Mouse (Mus musculus) hindbrain, embryonic 11.5 days (tissue): ENCODE results near the gene Gm49416. TPM values are rescaled to one million over a fixed set of nuclear protein-coding genes. Genes with fewer than 3 reads are reported as not detected.

Experiments
- ATAC-seq: fragments of 200-750 bp; cut with Nextera tagmentation; 2 replicates; pipeline ENCODE4 v1.8.0; 2017; ENCODE audit warnings: mild to moderate bottlenecking, moderate TSS enrichment, moderate library complexity; ENCODE audit not compliant: low FRiP score
- DNase-seq: peaks from one replicate; pipeline ENCODE4 v3.0.0-alpha.2; 2015; ENCODE audit warnings: low spot score
- H3K27ac ChIP-seq: fragments of 300-500 bp; sonication (generic); 2 replicates; pipeline ENCODE4 v1.5.1; 2014; ENCODE audit warnings: mild to moderate bottlenecking, low read depth, low read length
- H3K27me3 ChIP-seq: fragments of 300-500 bp; sonication (generic); 2 replicates; pipeline ENCODE4 v1.6.1; 2014; ENCODE audit warnings: mild to moderate bottlenecking, low read length, moderate library complexity, mixed read lengths; ENCODE audit not compliant: control insufficient read depth, insufficient read depth
- H3K36me3 ChIP-seq: fragments of 300-500 bp; sonication (generic); 2 replicates; pipeline ENCODE4 v1.6.1; 2014; ENCODE audit warnings: mild to moderate bottlenecking, low read length, moderate library complexity, mixed read lengths; ENCODE audit not compliant: control insufficient read depth, insufficient read depth
- H3K4me1 ChIP-seq: fragments of 300-500 bp; sonication (generic); replicated peaks from 2 replicates; pipeline ENCODE4 v1.6.1; 2014; ENCODE audit warnings: low read length, mixed read lengths; ENCODE audit not compliant: control insufficient read depth, insufficient read depth
- H3K4me2 ChIP-seq: fragments of 300-500 bp; sonication (generic); replicated peaks from 2 replicates; pipeline ENCODE4 v1.6.1; 2014; ENCODE audit warnings: mild to moderate bottlenecking, low read depth, low read length
- H3K4me3 ChIP-seq: fragments of 300-500 bp; sonication (generic); 2 replicates; pipeline ENCODE4 v1.5.1; 2014; ENCODE audit warnings: low read depth, low read length
- H3K9ac ChIP-seq: fragments of 300-500 bp; sonication (generic); 2 replicates; pipeline ENCODE4 v1.6.1; 2014; ENCODE audit warnings: low read depth, low read length
- H3K9me3 ChIP-seq: fragments of 300-500 bp; sonication (generic); 2 replicates; pipeline ENCODE4 v1.6.1; 2016; ENCODE audit warnings: low read length; ENCODE audit not compliant: control insufficient read depth
- WGBS: fragments of 180-500 bp; shearing (Covaris S2); extraction: QIAGEN DNeasy Blood & Tissue Kit; methylation state at CpG from one replicate; pipeline ENCODE4 v1.1.7; 2014; 5-methylcytosine and 5-hydroxymethylcytosine counted together
- polyA plus RNA-seq: library from polyadenylated mRNA; unstranded; fragments of >200 nt; fragmentation: Nextera tagmentation; extraction: Ambion mirVana; gene quantifications from 2 replicates; pipeline ENCODE4 v1.2.1, GENCODE M21; 2014

Gene Gm49416
- polyA plus RNA-seq, 1 experiment from 2014 or later, result not detected

DNA sequence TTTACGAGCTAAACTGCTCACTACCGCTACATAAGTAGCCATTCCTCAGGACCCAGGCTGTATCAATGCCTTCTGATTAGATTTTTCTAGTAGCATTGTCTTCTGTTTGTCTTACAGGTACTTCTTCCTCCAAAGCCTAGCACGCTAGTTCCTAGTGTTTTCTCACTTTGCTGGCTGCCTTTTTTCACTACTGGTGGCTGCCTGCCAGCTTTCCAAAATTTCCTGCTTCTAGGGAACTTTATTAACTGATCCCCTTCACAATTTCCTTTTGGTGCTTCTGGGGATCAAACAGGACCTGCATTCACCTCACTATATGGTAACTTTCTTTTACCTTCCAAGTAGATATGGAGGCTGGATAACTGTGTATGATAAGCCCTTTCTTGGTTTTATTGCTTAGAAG, 10.4 kb downstream of the Gm49416 start:
- Histone ChIP-seq H3K36me3 (no peaks in the 10 kb centered on the region), H3K4me2 (peak overlapping the region; percentile 70), H3K9ac (peak overlapping the region; percentile 97), H3K27ac (no peak overlapping the region), H3K9me3 (no peaks in the 10 kb centered on the region), H3K4me3 (peak overlapping the region; percentile 99), H3K4me1 (peaks cover 11% of the 10 kb centered on the region), H3K27me3 (no peaks in the 10 kb centered on the region)
- DNase-seq, result no peak
- ATAC-seq, result no peak
- 75% methylated on average over 3 of the region's 3 CpGs for WGBS

DNA sequence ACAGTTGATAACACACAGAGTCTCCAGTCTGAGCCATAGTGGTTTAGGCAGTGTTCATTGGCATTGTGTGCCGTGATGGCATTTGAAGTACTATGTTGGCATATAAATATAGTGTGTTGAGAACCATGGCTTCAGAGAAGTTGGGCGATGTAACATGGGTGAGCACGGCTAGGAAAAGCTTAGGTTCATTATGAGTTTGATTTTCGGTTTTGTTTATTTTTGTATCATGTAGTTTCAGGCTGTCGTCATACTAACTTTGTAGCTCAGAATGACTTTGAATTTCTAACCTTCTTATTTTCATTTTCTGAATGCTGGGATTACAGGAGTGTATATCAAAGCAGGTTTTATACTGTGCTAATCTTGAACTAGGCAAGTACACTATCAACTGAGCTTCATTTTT, 14.7 kb downstream of the Gm49416 start:
- WGBS, result 94% methylated on average over 5 of the region's 5 CpGs
- DNase-seq (no peak), ATAC-seq (no peak)
- H3K36me3 ChIP-seq, result peaks cover 11% of the 10 kb centered on the region
- no peak overlapping the region for H3K4me2 ChIP-seq
- H3K9me3 ChIP-seq, result no peaks in the 10 kb centered on the region
- no peak overlapping the region for H3K9ac ChIP-seq
- no peaks in the 10 kb centered on the region for H3K27me3 ChIP-seq
- peaks cover 4% of the 10 kb centered on the region for H3K4me1 ChIP-seq
- no peak overlapping the region for H3K27ac ChIP-seq
- no peak overlapping the region for H3K4me3 ChIP-seq

DNA sequence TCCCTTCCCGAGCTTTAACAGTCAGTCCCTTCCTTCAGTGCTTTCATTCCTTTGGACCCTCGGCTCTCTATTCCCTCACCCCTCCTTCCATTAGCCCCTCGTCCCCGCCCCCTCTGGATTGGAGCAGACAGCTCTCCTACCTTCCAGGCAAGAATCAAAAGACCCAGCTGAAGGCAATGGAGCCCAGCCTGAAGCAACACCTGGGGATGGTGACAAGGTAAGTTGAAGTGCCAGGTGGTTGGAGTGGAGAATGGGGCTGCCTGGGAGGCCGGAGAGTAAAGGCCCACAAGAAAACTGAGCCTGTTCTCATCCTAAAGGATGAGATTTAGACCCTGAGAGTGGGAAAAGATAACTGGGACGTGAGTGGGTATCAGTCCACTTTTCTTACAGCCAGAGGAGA, 19.8 kb downstream of the Gm49416 start:
- Histone ChIP-seq H3K9ac (no peak overlapping the region), H3K36me3 (peaks cover 39% of the 10 kb centered on the region), H3K4me1 (no peaks in the 10 kb centered on the region), H3K27me3 (no peaks in the 10 kb centered on the region), H3K27ac (no peak overlapping the region), H3K9me3 (no peaks in the 10 kb centered on the region), H3K4me3 (no peak overlapping the region), H3K4me2 (no peak overlapping the region)
- no peak for ATAC-seq
- WGBS, result 96% methylated on average over 6 of the region's 6 CpGs
- no peak for DNase-seq

DNA sequence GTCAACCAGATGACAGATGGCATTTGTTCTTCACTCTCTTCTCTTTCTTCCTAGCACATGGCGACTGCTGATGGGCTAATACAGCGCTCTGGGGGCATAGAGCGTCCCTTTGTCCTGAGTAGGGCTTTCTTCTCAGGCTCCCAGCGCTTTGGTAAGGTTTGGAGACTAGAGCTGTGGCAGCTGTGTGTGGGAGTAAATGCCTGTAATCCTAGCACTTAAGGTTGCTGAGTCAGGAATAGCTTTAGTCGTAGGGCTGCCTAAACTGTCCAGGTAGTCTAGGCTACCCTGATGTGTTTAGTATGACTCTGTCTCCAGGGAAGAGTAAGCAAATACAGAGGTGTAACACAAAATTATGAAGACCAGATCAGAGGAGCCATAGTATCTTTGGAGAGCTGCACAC, 23.1 kb downstream of the Gm49416 start:
- no peak for DNase-seq
- H3K4me1 ChIP-seq, result no peaks in the 10 kb centered on the region
- no peaks in the 10 kb centered on the region for H3K9me3 ChIP-seq
- H3K27ac ChIP-seq, result no peak overlapping the region
- no peak for ATAC-seq
- no peaks in the 10 kb centered on the region for H3K27me3 ChIP-seq
- 88% methylated on average over 5 of the region's 5 CpGs for WGBS
- peaks cover 45% of the 10 kb centered on the region for H3K36me3 ChIP-seq
- no peak overlapping the region for H3K4me3 ChIP-seq
- H3K9ac ChIP-seq, result no peak overlapping the region
- H3K4me2 ChIP-seq, result no peak overlapping the region

DNA sequence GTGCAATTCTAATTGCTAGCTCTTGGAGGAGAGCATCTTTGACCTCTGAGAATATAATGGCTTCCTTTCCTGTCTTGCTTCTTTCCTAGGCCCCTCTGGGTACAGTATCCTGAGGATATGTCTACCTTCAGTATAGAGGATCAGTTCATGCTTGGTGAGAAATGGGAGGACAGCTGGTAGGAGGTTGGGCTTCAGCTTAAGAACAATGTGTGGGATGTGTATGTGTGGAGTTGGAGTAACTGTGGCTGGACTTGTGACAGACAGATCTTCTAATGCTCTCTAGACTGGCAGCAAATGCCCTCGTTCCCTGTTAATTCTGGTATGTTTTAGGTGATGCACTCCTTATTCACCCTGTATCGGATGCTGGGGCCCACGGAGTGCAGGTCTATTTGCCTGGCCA, 25.5 kb downstream of the Gm49416 start:
- Histone ChIP-seq H3K4me2 (no peak overlapping the region), H3K27me3 (no peaks in the 10 kb centered on the region), H3K9ac (no peak overlapping the region), H3K27ac (no peak overlapping the region), H3K36me3 (peaks cover 32% of the 10 kb centered on the region), H3K4me3 (no peak overlapping the region), H3K4me1 (no peaks in the 10 kb centered on the region), H3K9me3 (no peaks in the 10 kb centered on the region)
- DNase-seq, result no peak
- no peak for ATAC-seq
- 91% methylated on average over 3 of the region's 3 CpGs for WGBS

DNA sequence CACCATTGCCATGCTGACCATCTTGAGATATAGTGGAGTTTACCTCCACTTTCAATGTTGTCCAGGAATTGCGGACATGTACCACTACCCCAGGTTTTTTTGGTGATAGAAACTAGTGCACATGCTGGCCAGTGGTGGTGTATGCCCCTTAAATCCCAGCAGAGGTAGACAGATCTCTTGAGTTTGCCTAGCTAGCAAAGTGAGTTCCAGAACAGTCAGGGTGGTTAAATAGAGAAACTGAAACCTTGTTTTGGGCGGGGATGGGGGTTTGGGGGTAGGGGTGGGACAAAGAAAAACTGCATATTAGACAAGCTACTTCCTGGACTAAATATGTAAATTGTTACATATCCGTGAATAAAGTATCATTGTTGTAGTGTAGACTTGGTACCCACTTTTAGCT, 30.3 kb downstream of the Gm49416 start:
- no peaks in the 10 kb centered on the region; the same call in 1 of the 2 replicates for H3K4me1 ChIP-seq
- peaks cover 9% of the 10 kb centered on the region; the same call in 1 of the 2 replicates for H3K36me3 ChIP-seq
- no peaks in the 10 kb centered on the region for H3K9me3 ChIP-seq
- H3K27ac ChIP-seq, result no peak overlapping the region
- no peak overlapping the region for H3K9ac ChIP-seq
- H3K27me3 ChIP-seq, result no peaks in the 10 kb centered on the region
- 93% methylated on average over 3 of the region's 3 CpGs for WGBS
- DNase-seq, result no peak
- no peak overlapping the region for H3K4me2 ChIP-seq
- H3K4me3 ChIP-seq, result no peak overlapping the region
- no peak for ATAC-seq

DNA sequence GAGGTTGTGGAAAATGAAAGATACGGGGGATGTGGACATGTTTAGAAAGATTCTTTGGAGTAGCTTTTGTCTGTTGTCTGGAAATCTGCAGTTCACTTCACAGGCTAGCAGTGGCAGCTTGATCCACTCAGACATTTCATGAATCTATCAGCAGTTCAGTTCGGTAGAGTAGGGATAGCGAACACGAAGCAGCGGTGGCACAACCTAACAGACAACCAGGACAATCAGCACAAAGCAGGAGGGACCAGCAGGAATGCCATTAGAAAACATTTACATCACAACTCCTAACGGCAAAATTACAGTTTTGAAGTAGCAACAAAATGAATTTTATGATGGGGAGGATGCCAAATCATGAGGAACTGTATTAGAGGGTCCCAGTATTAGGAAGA, 31.0 kb downstream of the Gm49416 start:
- Histone ChIP-seq H3K9me3 (no peaks in the 10 kb centered on the region), H3K27me3 (no peaks in the 10 kb centered on the region), H3K4me1 (no peaks in the 10 kb centered on the region; the same call in 1 of the 2 replicates), H3K9ac (peak overlapping the region; percentile 77), H3K4me3 (peak overlapping the region; percentile 84; the same call in 1 of the 2 replicates), H3K4me2 (peak overlapping the region; percentile 74), H3K27ac (0 out of 2 replicates have a peak overlapping the region, but pooled peaks have one; percentile 80), H3K36me3 (peaks cover 6% of the 10 kb centered on the region; the same call in 1 of the 2 replicates)
- ATAC-seq, result no peak
- no peak for DNase-seq
- 72% methylated on average over 6 of the region's 6 CpGs for WGBS

DNA sequence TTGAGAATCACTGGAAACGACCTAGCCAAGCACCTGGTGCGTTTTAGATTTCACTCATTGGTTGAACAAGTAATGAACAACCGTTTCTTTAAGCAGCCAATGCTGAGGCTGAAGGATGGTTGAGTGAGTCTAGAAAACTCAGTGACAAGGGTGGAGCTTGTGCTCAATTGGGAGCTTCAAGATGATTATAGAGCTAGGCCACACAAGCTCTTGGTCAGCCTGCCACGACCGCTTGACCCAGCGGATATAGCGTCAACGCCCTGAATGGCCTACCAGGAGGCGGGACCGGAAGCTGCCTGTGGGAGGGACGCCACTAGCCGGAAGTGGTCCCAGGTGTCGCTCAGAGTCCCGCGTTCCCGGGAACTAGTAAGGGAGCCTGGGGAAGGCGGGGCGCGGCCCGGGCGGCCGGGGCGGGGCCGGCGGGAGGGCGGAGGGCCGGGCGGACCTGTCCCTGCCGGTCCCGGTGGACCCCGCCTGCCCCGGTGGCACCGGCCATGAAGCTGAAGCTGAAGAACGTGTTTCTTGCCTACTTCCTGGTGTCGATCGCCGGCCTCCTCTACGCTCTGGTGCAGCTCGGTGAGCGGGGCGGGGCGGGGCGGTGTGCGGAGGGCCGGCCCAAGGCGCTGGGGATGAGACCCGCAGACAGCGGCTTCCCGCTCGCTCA, 31.5 kb downstream of the Gm49416 start, which contains the start of gene B3gat3:
Gene B3gat3 (plus strand): TSS at position 302 of the 664 bp plus-strand sequence.
- no peaks in the 10 kb centered on the region; the same call in 1 of the 2 replicates for H3K4me1 ChIP-seq

DNA sequence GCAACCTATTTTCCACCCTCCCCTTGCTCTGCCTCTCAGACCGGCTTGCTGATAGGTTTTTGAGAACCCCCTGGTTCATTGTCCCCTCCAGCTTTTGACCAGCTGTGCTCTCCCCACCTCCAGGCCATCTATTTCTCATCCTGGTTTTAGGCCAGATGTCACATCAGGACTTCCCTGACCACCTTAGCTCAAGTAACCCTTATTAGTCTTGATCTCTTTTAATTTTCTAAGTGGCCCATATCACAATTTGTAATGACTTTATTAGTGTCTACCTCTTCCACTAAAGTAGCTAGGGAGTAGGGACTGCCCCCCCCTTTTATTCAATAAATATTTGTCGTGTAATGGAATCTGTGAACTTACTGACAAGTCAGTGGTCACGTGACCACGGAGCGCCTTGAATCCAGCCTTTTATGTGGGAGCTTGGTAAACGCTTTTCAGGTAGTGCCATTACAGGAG, 32.1 kb downstream of the Gm49416 start:
- peak; percentile 52 for DNase-seq
- ATAC-seq, result peak; percentile 47; the same call in 1 of the 2 replicates
- H3K27me3 ChIP-seq, result no peaks in the 10 kb centered on the region
- peak overlapping the region; percentile 84 for H3K4me3 ChIP-seq
- H3K27ac ChIP-seq, result peak overlapping the region; percentile 80; the same call in 1 of the 2 replicates
- H3K9ac ChIP-seq, result peak overlapping the region; percentile 77
- peak overlapping the region; percentile 74 for H3K4me2 ChIP-seq
- 2% methylated on average over 6 of the region's 6 CpGs for WGBS
- peaks cover 4% of the 10 kb centered on the region; the same call in 1 of the 2 replicates for H3K36me3 ChIP-seq
- no peaks in the 10 kb centered on the region for H3K9me3 ChIP-seq
- H3K4me1 ChIP-seq, result no peaks in the 10 kb centered on the region; the same call in 1 of the 2 replicates

More for the DNA sequence above, 31.5 kb downstream of the Gm49416 start, which contains the start of gene B3gat3:
- Histone ChIP-seq H3K9me3 (no peaks in the 10 kb centered on the region), H3K36me3 (peaks cover 4% of the 10 kb centered on the region; the same call in 1 of the 2 replicates), H3K27me3 (no peaks in the 10 kb centered on the region), H3K4me3 (peak within 1 kb of the TSS; percentile 84), H3K4me2 (peak within 1 kb of the TSS; percentile 74), H3K9ac (peak within 1 kb of the TSS; percentile 77), H3K27ac (peak within 1 kb of the TSS; percentile 80)
- WGBS, result 3% methylated on average over 41 of the region's 50 CpGs
- peak; percentile 95 for DNase-seq
- ATAC-seq, result peak; percentile 98
